Mouse (Mus musculus): ENCODE results near the gene Zer1. TPM values are rescaled to one million over a fixed set of nuclear protein-coding genes. Genes with fewer than 3 reads are reported as not detected.

Gene Zer1
- polyA plus RNA-seq, 1 experiment = 62.4 TPM

DNA sequence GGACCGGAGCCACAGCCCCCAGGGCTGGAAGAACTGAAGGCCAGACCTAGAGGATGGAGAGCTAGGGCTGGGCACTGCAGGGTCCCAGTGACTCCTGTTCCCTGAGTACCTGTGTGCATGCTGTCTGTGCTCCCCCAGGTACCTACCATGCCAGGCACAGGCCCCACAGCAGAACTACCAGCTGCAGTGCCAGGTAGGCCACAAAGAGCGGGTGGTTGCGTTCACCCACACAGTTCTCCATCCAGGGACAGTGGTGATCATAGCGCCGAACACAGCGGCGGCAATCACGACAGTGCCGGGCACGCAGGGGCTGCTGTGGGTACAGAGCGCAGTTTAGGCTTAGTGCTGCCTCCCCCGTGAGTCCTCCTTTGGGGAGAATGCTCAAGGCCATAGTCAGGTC lies 32.9 kb downstream of the Zer1 start:
- TF ChIP-seq CTCF (IDR thresholded peaks at IDR 0.05; ENCODE audit: control insufficient read depth, insufficient read depth, insufficient replicate concordance, low read depth, low read length) = no peak
- Histone ChIP-seq H3K4me3 (ENCODE audit: control insufficient read depth, low read depth, low read length) (no peak overlapping the region), H3K27me3 (ENCODE audit: control insufficient read depth, insufficient read depth, low read length) (no peaks in the 10 kb centered on the region), H3K4me1 (ENCODE audit: control insufficient read depth, insufficient read depth, low read length) (peaks cover 11% of the 10 kb centered on the region), H3K27ac (ENCODE audit: control insufficient read depth, insufficient read depth, low read depth, low read length) (no peak overlapping the region), H3K36me3 (ENCODE audit: control insufficient read depth, insufficient read depth, low read length) (no peaks in the 10 kb centered on the region)

DNA sequence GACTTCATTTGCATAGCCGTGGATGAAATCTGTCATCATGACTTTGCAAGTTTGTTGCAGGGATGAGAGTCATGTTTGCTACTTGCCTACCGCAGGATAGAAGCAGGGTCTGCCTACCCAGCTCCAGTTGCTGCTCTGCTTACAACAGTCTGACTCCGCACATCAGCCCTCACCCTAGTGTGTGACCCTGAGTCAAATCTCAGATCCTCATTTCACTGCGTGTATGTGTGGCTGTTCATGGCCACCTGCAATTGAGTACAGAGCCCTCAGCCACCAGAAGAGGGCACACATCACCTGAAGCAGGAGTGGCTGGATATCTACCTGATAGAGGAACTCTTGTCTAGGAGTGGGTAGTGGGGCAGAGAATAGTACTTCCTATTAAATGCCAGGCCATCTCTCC lies 37.1 kb downstream of the Zer1 start:
- no peak overlapping the region for H3K27ac ChIP-seq (ENCODE audit: control insufficient read depth, insufficient read depth, low read depth, low read length)
- TF ChIP-seq CTCF (IDR thresholded peaks at IDR 0.05; ENCODE audit: control insufficient read depth, insufficient read depth, insufficient replicate concordance, low read depth, low read length) = no peak
- TF ChIP-seq POLR2A (IDR thresholded peaks at IDR 0.05; ENCODE audit: control insufficient read depth, low read depth, low read length) = no peak
- peaks cover 6% of the 10 kb centered on the region for H3K4me1 ChIP-seq (ENCODE audit: control insufficient read depth, insufficient read depth, low read length)
- no peaks in the 10 kb centered on the region for H3K36me3 ChIP-seq (ENCODE audit: control insufficient read depth, insufficient read depth, low read length)
- no peak overlapping the region for H3K4me3 ChIP-seq (ENCODE audit: control insufficient read depth, low read depth, low read length)
- no peaks in the 10 kb centered on the region for H3K27me3 ChIP-seq (ENCODE audit: control insufficient read depth, insufficient read depth, low read length)

DNA sequence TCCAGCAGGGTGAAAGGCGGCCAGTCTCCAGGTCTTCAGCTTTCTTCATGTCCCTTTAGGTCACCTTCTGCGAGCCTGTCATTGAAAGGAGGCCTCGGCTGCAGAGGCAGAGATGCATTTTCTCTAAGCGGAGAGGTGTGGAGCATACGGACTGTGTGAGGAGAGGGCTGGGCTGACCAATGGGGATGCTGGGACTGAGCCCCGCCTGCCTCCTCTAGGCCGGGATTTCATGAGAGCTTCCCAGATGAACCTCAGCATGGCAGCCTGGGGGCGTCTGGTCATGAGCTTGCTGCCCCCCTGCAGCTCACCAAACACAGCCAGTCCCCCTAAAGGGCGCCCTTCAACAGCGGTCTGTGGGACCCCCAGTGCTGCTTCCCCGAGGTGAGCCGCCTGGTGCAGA lies 39.8 kb downstream of the Zer1 start:
- H3K27ac ChIP-seq (ENCODE audit: control insufficient read depth, insufficient read depth, low read depth, low read length) = no peak overlapping the region
- no peak overlapping the region for H3K4me3 ChIP-seq (ENCODE audit: control insufficient read depth, low read depth, low read length)
- H3K4me1 ChIP-seq (ENCODE audit: control insufficient read depth, insufficient read depth, low read length) = peaks cover 6% of the 10 kb centered on the region
- no peaks in the 10 kb centered on the region for H3K36me3 ChIP-seq (ENCODE audit: control insufficient read depth, insufficient read depth, low read length)
- TF ChIP-seq CTCF (IDR thresholded peaks at IDR 0.05; ENCODE audit: control insufficient read depth, insufficient read depth, insufficient replicate concordance, low read depth, low read length) (no peak), POLR2A (IDR thresholded peaks at IDR 0.05; ENCODE audit: control insufficient read depth, low read depth, low read length) (no peak)
- no peaks in the 10 kb centered on the region for H3K27me3 ChIP-seq (ENCODE audit: control insufficient read depth, insufficient read depth, low read length)

DNA sequence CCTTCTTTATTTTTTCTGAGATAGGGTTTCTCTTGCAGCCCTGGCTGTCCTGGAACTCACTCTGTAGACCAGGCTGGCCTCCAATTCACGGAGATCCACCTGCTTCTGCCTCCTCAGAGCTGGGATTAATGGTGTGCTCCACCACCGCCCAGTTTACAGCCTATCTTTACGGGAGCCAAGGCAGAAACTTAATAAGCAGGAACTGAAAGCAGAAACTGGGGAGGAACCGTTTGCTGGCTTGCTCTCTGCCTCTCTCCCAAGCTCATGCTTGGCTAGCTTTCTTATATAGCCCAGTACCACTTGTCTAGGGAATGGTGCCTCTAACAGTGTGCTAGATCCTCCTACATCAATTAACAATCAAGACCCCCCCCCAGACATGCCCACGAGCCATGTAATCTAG lies 40.3 kb downstream of the Zer1 start:
- TF ChIP-seq CTCF (IDR thresholded peaks at IDR 0.05; ENCODE audit: control insufficient read depth, insufficient read depth, insufficient replicate concordance, low read depth, low read length) (no peak), POLR2A (IDR thresholded peaks at IDR 0.05; ENCODE audit: control insufficient read depth, low read depth, low read length) (no peak)
- H3K4me1 ChIP-seq (ENCODE audit: control insufficient read depth, insufficient read depth, low read length) = peaks cover 6% of the 10 kb centered on the region
- no peaks in the 10 kb centered on the region for H3K27me3 ChIP-seq (ENCODE audit: control insufficient read depth, insufficient read depth, low read length)
- H3K36me3 ChIP-seq (ENCODE audit: control insufficient read depth, insufficient read depth, low read length) = no peaks in the 10 kb centered on the region
- H3K27ac ChIP-seq (ENCODE audit: control insufficient read depth, insufficient read depth, low read depth, low read length) = no peak overlapping the region
- H3K4me3 ChIP-seq (ENCODE audit: control insufficient read depth, low read depth, low read length) = no peak overlapping the region

DNA sequence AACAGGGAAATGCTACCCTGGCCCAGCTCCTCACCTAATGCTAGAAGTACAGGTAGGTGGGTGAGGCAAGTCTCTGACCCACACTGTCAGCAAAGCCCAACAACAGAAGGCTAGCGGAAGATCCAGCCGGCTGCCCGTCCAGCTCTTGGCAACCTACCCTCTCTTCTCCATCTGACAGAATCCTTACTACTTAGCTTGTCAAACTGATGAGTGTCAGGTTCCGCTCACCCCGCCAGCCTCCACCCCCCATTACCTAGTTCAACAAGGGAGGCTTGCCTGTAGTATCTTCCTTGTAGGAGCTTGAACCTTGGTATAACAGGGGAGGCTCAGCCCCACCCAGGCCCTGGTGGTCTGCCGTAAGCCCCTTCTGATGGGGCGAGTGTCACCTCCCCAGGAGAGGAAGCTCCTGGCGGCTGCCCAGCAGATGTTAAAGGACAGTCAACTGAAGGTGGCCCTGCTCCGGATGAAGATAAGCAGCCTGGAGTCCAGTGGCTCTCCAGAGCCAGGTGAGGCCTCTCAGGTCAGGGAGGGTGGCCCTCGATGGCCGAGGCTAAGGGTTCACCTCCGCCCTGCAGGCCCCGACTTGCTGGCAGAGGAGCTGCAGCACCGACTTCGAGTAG lies 44.1 kb downstream of the Zer1 start:
- TF ChIP-seq CTCF (IDR thresholded peaks at IDR 0.05; ENCODE audit: control insufficient read depth, insufficient read depth, insufficient replicate concordance, low read depth, low read length) (no peak), POLR2A (IDR thresholded peaks at IDR 0.05; ENCODE audit: control insufficient read depth, low read depth, low read length) (no peak)
- Histone ChIP-seq H3K27ac (ENCODE audit: control insufficient read depth, insufficient read depth, low read depth, low read length) (peak overlapping the region; percentile 43; the same call in 1 of the 2 replicates), H3K36me3 (ENCODE audit: control insufficient read depth, insufficient read depth, low read length) (no peaks in the 10 kb centered on the region), H3K27me3 (ENCODE audit: control insufficient read depth, insufficient read depth, low read length) (no peaks in the 10 kb centered on the region), H3K4me1 (ENCODE audit: control insufficient read depth, insufficient read depth, low read length) (peaks cover 21% of the 10 kb centered on the region), H3K4me3 (ENCODE audit: control insufficient read depth, low read depth, low read length) (no peak overlapping the region)

DNA sequence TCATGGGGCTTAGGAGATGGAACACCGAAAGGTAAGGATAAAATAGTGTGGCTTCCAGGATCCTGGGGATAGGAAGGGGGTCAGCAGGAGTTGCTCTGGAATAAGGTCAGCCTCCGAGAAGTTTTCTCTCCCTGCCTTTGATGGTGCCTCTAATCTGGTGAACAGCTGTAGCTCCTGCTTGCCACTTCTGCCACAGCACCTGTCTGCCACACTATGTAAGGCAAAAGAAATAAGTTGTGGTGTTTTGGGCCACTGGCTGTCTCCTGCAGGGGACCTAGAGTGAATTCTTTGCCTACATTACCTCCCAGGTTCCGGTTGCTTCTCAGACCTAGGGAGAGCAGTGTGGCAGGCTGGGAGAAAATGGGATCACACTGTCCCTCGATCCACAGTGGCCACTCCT lies 45.6 kb downstream of the Zer1 start:
- Histone ChIP-seq H3K4me3 (ENCODE audit: control insufficient read depth, low read depth, low read length) (no peak overlapping the region), H3K36me3 (ENCODE audit: control insufficient read depth, insufficient read depth, low read length) (no peaks in the 10 kb centered on the region), H3K27me3 (ENCODE audit: control insufficient read depth, insufficient read depth, low read length) (no peaks in the 10 kb centered on the region), H3K4me1 (ENCODE audit: control insufficient read depth, insufficient read depth, low read length) (peaks cover 15% of the 10 kb centered on the region), H3K27ac (ENCODE audit: control insufficient read depth, insufficient read depth, low read depth, low read length) (peak overlapping the region; percentile 68; the same call in 1 of the 2 replicates)
- TF ChIP-seq CTCF (IDR thresholded peaks at IDR 0.05; ENCODE audit: control insufficient read depth, insufficient read depth, insufficient replicate concordance, low read depth, low read length) (no peak), POLR2A (IDR thresholded peaks at IDR 0.05; ENCODE audit: control insufficient read depth, low read depth, low read length) (no peak)

DNA sequence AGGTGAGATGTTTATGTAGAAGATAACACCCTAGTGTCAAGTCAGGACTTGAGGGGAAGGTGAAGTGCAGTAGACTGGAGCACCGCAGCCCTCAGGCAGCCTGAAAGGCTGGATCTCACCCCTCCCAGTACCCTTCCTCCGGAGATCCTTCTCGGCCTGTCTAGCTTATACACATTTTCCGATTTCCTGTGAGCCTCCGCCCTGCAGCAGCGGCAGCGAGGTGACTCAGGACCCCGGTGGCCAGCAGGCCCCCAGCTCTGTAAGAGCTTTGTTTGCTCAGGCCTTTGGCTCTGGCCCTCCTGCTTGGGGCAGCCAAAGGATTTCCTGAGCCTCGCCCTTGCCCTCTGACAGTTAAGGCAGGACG lies 46.1 kb downstream of the Zer1 start:
- Histone ChIP-seq H3K27me3 (ENCODE audit: control insufficient read depth, insufficient read depth, low read length) (no peaks in the 10 kb centered on the region), H3K36me3 (ENCODE audit: control insufficient read depth, insufficient read depth, low read length) (no peaks in the 10 kb centered on the region), H3K4me3 (ENCODE audit: control insufficient read depth, low read depth, low read length) (no peak overlapping the region), H3K4me1 (ENCODE audit: control insufficient read depth, insufficient read depth, low read length) (peaks cover 15% of the 10 kb centered on the region), H3K27ac (ENCODE audit: control insufficient read depth, insufficient read depth, low read depth, low read length) (peak overlapping the region; percentile 68)
- no peak for TF ChIP-seq CTCF (IDR thresholded peaks at IDR 0.05; ENCODE audit: control insufficient read depth, insufficient read depth, insufficient replicate concordance, low read depth, low read length)
- TF ChIP-seq POLR2A (IDR thresholded peaks at IDR 0.05; ENCODE audit: control insufficient read depth, low read depth, low read length) = no peak
